ENCODE assay signal across 8 mouse cellular contexts in the genomic region with DNA sequence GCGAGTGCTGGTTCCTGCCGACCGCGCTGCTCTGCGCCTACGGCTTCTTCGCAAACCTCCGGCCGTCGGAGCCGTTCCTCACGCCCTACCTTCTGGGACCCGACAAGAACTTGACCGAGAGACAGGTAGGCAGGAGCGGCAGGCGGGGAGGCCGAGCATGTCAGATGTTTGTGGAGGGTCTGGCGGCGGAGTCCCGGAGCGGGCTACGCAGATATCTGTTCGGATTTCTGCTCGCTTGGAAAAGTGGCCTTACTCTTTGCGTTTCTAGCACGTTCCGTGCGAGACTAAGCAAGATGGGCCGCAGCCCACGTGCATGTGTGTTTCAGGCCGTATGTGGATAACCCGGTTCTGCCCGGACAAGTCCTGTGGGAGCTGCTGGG. TPM values are rescaled to one million over a fixed set of nuclear protein-coding genes. Genes with fewer than 3 reads are reported as not detected.
A peak's percentile ranks its signal among the peaks of the same experiment; 100 is the strongest.
DNase-seq lines count a peak whose midpoint lies in the region; ATAC-seq and TF ChIP-seq lines count a peak whose summit lies in the region.

No protein-coding gene starts in this region.

- TF ChIP-seq EP300 in heart, postnatal 0 days (IDR thresholded peaks at IDR 0.05; ENCODE audit: low read depth): no peak

- WGBS in neural tube, embryonic 11.5 days: under 1% methylated on average over 33 of the region's 33 CpGs
- WGBS in heart, postnatal 0 days: 0% methylated on average over 33 of the region's 33 CpGs

- H3K9ac ChIP-seq in neural tube, embryonic 11.5 days (ENCODE audit: low read length): peak overlapping the region; percentile 35
- peak overlapping the region; percentile 69 for H3K9ac ChIP-seq in heart, postnatal 0 days (replicated peaks; ENCODE audit: low read depth, low read length)

- no peak overlapping the region for H3K27ac ChIP-seq in neural tube, embryonic 11.5 days (ENCODE audit: low read depth, low read length)
- H3K27ac ChIP-seq in brown adipose tissue, adult 24 weeks (replicated peaks; ENCODE audit: low read depth, low read length): no peak overlapping the region
- H3K27ac ChIP-seq in heart, postnatal 0 days (ENCODE audit: low read depth): peak overlapping the region; percentile 94

- ATAC-seq in neural tube, embryonic 11.5 days (ENCODE audit: insufficient read depth, low FRiP score, low TSS enrichment): no peak; the same call in 1 of the 2 replicates
- peak; percentile 14 for ATAC-seq in heart, postnatal 0 days (ENCODE audit: insufficient read depth, low read depth)
- peak; percentile 4 for ATAC-seq in megakaryocyte, adult 5-6 weeks (ENCODE audit: poor library complexity, severe bottlenecking)

- peak overlapping the region; percentile 82 for H3K4me2 ChIP-seq in neural tube, embryonic 11.5 days (ENCODE audit: low read depth)
- peak overlapping the region; percentile 90 for H3K4me2 ChIP-seq in heart, postnatal 0 days (ENCODE audit: low read depth, low read length)

- H3K4me1 ChIP-seq in neural tube, embryonic 11.5 days (ENCODE audit: control insufficient read depth, insufficient read depth, low read length): peaks cover 7% of the 10 kb centered on the region
- no peaks in the 10 kb centered on the region for H3K4me1 ChIP-seq in brown adipose tissue, adult 24 weeks (ENCODE audit: control insufficient read depth, insufficient read depth, insufficient read length, low read length)
- peaks cover 25% of the 10 kb centered on the region for H3K4me1 ChIP-seq in heart, postnatal 0 days (ENCODE audit: control insufficient read depth, insufficient read depth)

- no peaks in the 10 kb centered on the region for H3K27me3 ChIP-seq in neural tube, embryonic 11.5 days (ENCODE audit: control insufficient read depth, insufficient read depth, low read length)
- no peaks in the 10 kb centered on the region for H3K27me3 ChIP-seq in heart, postnatal 0 days (ENCODE audit: control insufficient read depth, insufficient read depth, low read length)

- no peaks in the 10 kb centered on the region for H3K9me3 ChIP-seq in neural tube, embryonic 11.5 days (ENCODE audit: control insufficient read depth, low read length)
- H3K9me3 ChIP-seq in heart, postnatal 0 days (replicated peaks; ENCODE audit: control insufficient read depth, low read length): no peaks in the 10 kb centered on the region

- TF ChIP-seq CTCF in heart, postnatal 0 days (IDR thresholded peaks at IDR 0.05; ENCODE audit: low read depth): no peak

- H3K4me3 ChIP-seq in neural tube, embryonic 11.5 days (ENCODE audit: low read depth, low read length): peak overlapping the region; percentile 46
- peak overlapping the region; percentile 76 for H3K4me3 ChIP-seq in brown adipose tissue, adult 24 weeks (ENCODE audit: insufficient read depth, low read depth, low read length)
- peak overlapping the region; percentile 73 for H3K4me3 ChIP-seq in heart, postnatal 0 days (ENCODE audit: low read depth, low read length)

- no peaks in the 10 kb centered on the region for H3K36me3 ChIP-seq in neural tube, embryonic 11.5 days (ENCODE audit: control insufficient read depth, insufficient read depth, low read length)
- H3K36me3 ChIP-seq in heart, postnatal 0 days (replicated peaks; ENCODE audit: control insufficient read depth, insufficient read depth, low read length): no peaks in the 10 kb centered on the region

- no peak for DNase-seq in neural tube, embryonic 11.5 days (ENCODE audit: low spot score)
- DNase-seq in neural tube, embryonic 10.5 days (ENCODE audit: extremely low spot score, low spot score): no peak
- DNase-seq in heart, postnatal 0 days (ENCODE audit: low spot score): peak; percentile 20
- no peak for DNase-seq in MN1 (ENCODE audit: low spot score)
- no peak for DNase-seq in adrenal gland, postnatal 14 days
- no peak for DNase-seq in testis, postnatal 10 days (ENCODE audit: low spot score)

RNA-seq across cellular contexts. Expression of a gene that starts 0.5 kb away (rescaled TPM):
- 10.5 and 11.0 TPM in 2 replicates for polyA plus RNA-seq in neural tube, embryonic 11.5 days (2014; fragmentation: Nextera tagmentation; extraction: Ambion mirVana)
- 3.5 and 4.1 TPM in 2 replicates for polyA plus RNA-seq in brown adipose tissue, adult 24 weeks (2012; ENCODE audit: insufficient read depth, insufficient read length, missing spikeins)
- 7.6 and 10.6 TPM in 2 replicates for total RNA-seq in heart, postnatal 0 days (2014; rRNA removed; ENCODE audit: low replicate concordance)
- polyA plus RNA-seq in heart, postnatal 0 days (2015; fragmentation: Nextera tagmentation; extraction: Ambion mirVana): 5.0 and 5.3 TPM in 2 replicates
- total RNA-seq in megakaryocyte, adult 5-6 weeks (2015): 6.1 and 6.8 TPM in 2 replicates
- 3.0 and 4.5 TPM in 2 replicates for total RNA-seq in megakaryocyte, adult 5-6 weeks (2017)
- total RNA-seq in adrenal gland, postnatal 14 days (2021): 15.8 and 20.7 TPM in 2 replicates

RNA-seq across cellular contexts. Expression of a gene that starts 26.1 kb away (rescaled TPM):
- polyA plus RNA-seq in neural tube, embryonic 11.5 days (2014; fragmentation: Nextera tagmentation; extraction: Ambion mirVana): 12.6 and 13.5 TPM in 2 replicates
- polyA plus RNA-seq in brown adipose tissue, adult 24 weeks (2012; ENCODE audit: insufficient read depth, insufficient read length, missing spikeins): 7.7 and 8.3 TPM in 2 replicates
- 1.1 and 6.9 TPM in 2 replicates for total RNA-seq in heart, postnatal 0 days (2014; rRNA removed; ENCODE audit: low replicate concordance)
- 9.8 and 11.2 TPM in 2 replicates for polyA plus RNA-seq in heart, postnatal 0 days (2015; fragmentation: Nextera tagmentation; extraction: Ambion mirVana)
- 4.4 and 6.7 TPM in 2 replicates for total RNA-seq in megakaryocyte, adult 5-6 weeks (2015)
- 11.9 and 13.8 TPM in 2 replicates for total RNA-seq in megakaryocyte, adult 5-6 weeks (2017)
- total RNA-seq in adrenal gland, postnatal 14 days (2021): 8.2 and 9.8 TPM in 2 replicates

RNA-seq across cellular contexts. Expression of a gene that starts 54.6 kb away (rescaled TPM):
- polyA plus RNA-seq in neural tube, embryonic 11.5 days (2014; fragmentation: Nextera tagmentation; extraction: Ambion mirVana): 32.4 and 35.4 TPM in 2 replicates
- polyA plus RNA-seq in brown adipose tissue, adult 24 weeks (2012; ENCODE audit: insufficient read depth, insufficient read length, missing spikeins): 16.1 and 20.5 TPM in 2 replicates
- 9.0 and 12.9 TPM in 2 replicates for total RNA-seq in heart, postnatal 0 days (2014; rRNA removed; ENCODE audit: low replicate concordance)
- 10.5 and 11.3 TPM in 2 replicates for polyA plus RNA-seq in heart, postnatal 0 days (2015; fragmentation: Nextera tagmentation; extraction: Ambion mirVana)
- total RNA-seq in megakaryocyte, adult 5-6 weeks (2015): 15.5 and 16.0 TPM in 2 replicates
- 19.6 and 21.6 TPM in 2 replicates for total RNA-seq in megakaryocyte, adult 5-6 weeks (2017)
- 15.5 TPM in 2 replicates for total RNA-seq in adrenal gland, postnatal 14 days (2021)

RNA-seq across cellular contexts. Expression of a gene that starts 58.0 kb away (rescaled TPM):
- 28.3 and 28.9 TPM in 2 replicates for polyA plus RNA-seq in neural tube, embryonic 11.5 days (2014; fragmentation: Nextera tagmentation; extraction: Ambion mirVana)
- 15.7 and 16.9 TPM in 2 replicates for polyA plus RNA-seq in brown adipose tissue, adult 24 weeks (2012; ENCODE audit: insufficient read depth, insufficient read length, missing spikeins)
- total RNA-seq in heart, postnatal 0 days (2014; rRNA removed; ENCODE audit: low replicate concordance): 3.9 and 16.3 TPM in 2 replicates
- 27.3 and 27.6 TPM in 2 replicates for polyA plus RNA-seq in heart, postnatal 0 days (2015; fragmentation: Nextera tagmentation; extraction: Ambion mirVana)
- 17.9 and 20.7 TPM in 2 replicates for total RNA-seq in megakaryocyte, adult 5-6 weeks (2015)
- 27.9 and 28.3 TPM in 2 replicates for total RNA-seq in megakaryocyte, adult 5-6 weeks (2017)
- 24.6 and 25.0 TPM in 2 replicates for total RNA-seq in adrenal gland, postnatal 14 days (2021)
